Mouse (Mus musculus) bone marrow macrophage, adult 2 months (primary cell): ENCODE measurements around the gene Srrm2.

ENCODE experiments used
- CTCF ChIP-seq: IDR thresholded peaks from 2 replicates; pipeline ENCODE4 v1.5.1; 2012; ENCODE audit warnings: low read depth, mild to moderate bottlenecking, low read length, moderate library complexity
- POLR2A ChIP-seq: IDR thresholded peaks from 2 replicates; pipeline ENCODE4 v1.6.1; 2012; ENCODE audit warnings: mild to moderate bottlenecking, low read depth, low read length, borderline replicate concordance

DNA sequence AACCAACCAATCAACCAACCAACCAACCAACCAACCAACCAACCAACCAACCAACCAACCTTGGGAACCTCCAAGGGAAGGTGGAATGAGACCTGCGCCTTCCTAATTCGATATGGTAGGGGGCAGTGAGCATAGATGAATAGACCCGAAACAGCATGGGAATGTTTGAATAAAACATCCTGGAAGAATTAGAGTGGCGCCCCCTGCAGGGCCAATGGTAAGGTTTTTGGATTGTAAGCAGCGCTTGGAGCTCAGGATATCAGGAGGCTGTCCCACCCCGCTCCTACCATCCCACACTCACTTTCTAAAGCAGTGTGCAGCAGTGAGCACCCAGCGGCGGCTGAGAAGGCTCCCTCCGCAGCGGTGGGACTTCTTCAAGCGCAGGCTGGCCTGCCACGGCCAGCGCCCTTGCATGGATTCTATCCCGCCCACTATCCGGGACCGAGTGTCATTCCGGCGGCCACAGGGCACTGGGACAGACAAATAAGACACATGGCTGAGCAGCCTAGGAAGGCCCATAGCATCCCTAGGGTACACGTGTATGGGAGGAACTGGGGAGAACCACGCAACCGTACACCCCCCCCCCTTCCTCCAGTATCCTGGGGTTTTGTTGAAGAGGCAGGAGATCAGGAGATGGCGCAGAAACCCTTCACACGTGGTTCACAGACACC is 52.9 kb downstream of the Srrm2 start:
- TF ChIP-seq CTCF (0 out of 2 replicates have a peak, but pooled peaks have one; percentile 12), POLR2A (no peak)
